Mouse (Mus musculus): Measurements from ENCODE around the gene Emilin2.

- TF ChIP-seq CTCF (IDR thresholded peaks at IDR 0.05; ENCODE audit: control insufficient read depth, insufficient read depth, insufficient read length) (no peak), CEBPB (IDR thresholded peaks at IDR 0.05; ENCODE audit: low read depth) (no peak), MYOG (IDR thresholded peaks at IDR 0.05; ENCODE audit: control insufficient read depth, extremely low read depth, insufficient read length) (no peak), USF1 (IDR thresholded peaks at IDR 0.05; ENCODE audit: low read depth) (no peak)
These were observed 4.5 kb downstream of the Emilin2 start for GRCm38 (mm10) chr17:71307251-71307790.
